Mouse (Mus musculus) ES-CJ7 (cell line): ENCODE measurements around the gene Emid1.
"Not testable (repeated sequence)": the region's sequence is repeated elsewhere in the genome, so short reads cannot be mapped to it uniquely, and the experiment has no call there.

Source experiments
- DNase-seq: peaks from one replicate; pipeline ENCODE4 v3.0.0; 2011; ENCODE audit warnings: low read depth, low spot score

The Emid1 gene

GRCm38 (mm10) chr11:5103986-5104509, 48.0 kb downstream of the Emid1 start:
- no peak for DNase-seq

DNA sequence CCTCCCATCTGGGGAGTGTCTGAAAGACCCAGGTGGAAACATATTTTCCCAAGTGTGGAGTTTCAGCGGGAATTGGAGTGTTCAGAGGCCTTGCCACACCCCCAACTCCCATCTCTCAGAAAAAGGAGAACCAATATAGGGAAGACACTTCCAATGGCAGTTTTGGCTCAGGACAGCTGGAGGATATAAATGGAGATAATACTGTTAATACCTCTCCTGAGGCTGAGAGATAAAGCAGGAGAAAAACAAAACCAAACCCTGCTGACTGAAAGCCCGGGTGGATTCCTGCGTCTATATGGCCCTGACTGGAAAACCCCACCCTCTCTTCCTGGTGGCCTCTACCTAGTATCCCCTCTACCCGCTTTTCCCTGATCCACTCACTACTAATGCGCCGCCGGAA, 49.7 kb downstream of the Emid1 start:
- DNase-seq = no peak

DNA sequence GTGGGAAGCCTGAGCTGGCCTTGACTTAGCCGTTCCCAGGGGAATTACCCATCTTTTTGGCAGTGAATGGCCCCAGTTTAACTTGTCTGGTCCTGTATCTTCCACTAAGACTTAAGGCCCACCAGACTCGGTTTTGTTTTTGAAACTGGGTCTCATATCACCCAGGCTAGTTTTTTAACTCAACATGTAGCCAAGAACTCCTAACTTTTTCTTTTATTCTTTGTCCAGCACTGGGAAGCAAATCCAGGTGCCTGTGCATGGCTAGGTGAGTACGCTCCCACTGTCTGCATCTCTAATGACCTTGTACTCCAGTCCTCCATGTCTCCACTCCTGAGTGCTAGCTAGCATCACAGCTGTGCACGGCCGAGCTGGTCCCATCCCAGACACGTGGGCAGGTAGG, 50.4 kb downstream of the Emid1 start:
- no peak for DNase-seq

DNA sequence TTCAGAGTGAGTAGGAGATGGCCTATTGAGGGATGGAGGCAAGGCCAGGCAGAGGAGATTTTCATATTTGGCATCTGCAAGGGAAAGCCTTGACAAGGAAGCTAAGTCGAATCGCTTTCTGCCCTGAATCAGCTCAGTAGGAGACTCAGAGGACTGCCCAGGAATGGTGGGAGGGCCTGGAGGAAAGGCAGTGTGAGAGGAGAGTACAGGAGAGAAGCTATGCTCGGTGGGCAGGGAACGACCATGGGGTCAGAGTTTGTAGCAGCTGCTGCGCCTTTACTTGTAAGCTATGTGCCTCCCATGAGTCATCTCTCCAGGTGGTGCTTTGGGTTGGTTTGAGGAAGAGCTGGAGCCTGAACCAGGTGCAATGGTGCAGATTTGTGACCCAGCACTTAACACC, 51.3 kb downstream of the Emid1 start:
- DNase-seq = peak; percentile 40

DNA sequence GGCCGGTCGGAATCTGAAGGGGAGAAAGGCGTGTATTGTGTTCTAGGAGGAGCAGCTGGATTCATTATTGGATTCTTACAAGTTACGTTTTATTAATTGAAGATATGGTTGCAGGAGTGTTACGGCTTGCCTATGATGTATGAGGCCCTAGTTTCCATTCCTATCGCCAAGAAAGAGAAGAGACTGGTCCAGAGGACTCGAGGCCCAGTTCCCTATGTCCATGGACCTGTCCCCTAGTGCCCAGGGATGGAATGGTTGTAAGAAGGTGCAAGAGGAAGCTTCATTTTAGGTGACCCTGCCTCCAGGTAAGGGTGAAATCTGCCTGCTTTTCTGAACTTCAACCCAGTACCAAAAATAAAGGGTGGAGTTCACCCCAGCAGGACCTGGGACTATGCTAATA, 51.8 kb downstream of the Emid1 start:
- peak; percentile 41 for DNase-seq

- peak; percentile 87 for DNase-seq
Measured at GRCm38 (mm10) chr11:5099576-5100183, 52.4 kb downstream of the Emid1 start.

DNA sequence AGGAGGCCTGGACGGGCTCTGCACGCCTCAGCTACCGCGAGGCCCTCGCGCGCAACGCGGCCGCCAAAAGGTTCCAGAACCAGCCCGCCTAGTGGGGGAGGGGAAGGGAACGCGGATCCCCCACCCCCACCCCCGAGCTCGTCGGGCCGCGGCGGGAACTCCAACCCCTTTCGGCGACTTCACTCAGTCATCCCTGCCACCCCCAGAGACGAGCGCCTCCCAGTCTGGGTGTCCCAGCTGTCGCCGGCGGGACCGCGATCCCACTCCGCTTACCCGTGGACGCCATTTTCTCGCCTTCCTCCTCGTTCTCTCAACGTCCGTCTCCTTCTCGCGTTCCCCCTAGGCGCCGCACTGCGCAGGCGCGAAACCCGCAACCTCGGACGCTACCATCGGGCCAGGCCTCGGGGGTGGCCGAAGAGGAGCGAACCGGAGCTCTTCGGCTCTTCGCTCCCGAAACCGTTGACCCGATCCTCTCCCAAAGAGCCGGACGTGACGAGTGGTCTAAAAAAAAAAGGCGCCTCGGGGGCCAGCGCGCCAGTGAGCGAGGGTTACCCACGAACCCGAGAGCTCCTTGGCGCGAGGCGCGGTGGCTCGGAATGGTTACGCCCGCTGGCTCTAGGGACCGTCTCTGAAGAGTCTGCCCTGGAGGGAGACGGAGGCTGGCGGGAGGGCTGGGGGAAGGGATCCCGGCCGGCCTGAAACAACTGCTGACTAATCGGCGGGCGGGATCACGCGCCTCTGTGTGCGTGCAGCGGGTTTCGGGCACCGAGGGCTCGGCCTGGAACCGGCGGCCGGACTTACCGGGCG, 53.1 kb downstream of the Emid1 start, which contains the start of the genes Rhbdd3 and Ewsr1:
TSS of gene Rhbdd3 (plus strand) at position 191 of the 807 bp plus-strand sequence.
TSS of gene Ewsr1 (minus strand) at position 531 of the 807 bp plus-strand sequence.
- DNase-seq = peak; percentile 94

DNA sequence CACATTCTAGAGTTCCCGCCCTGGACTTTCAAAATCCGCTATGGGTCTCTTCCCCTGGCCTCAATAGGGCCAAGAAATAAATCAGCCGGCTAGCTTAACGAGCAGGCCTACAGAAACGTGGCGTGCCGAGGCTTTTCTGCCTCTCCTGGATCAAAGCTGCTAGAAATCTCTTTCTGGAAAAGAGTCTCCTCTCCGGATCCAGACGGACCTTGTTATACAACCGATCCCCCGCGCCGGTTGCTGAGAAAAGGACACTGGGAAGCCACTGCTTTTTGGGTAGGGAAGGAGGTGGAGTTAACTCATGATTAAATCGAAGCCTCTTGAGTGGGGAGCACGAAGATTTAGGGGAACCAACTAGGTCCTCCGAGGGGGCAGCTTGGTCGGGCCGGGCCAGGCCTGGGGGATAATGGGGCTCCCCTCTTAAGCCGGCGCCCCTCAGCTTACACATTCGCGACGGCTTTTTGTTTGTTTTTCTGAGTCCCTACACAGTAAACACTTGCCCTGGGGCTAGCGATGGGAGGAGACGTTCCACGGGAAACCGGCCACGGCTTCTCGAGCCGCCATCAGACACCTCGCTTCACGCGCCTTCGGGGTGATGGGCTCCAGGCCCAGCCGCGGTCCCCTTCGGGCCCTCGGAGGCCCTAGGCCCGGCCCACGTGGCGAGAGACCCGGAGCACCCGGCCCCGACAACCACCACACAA, 53.9 kb downstream of the Emid1 start:
- peak; percentile 49 for DNase-seq

- no peak for DNase-seq
Measured at GRCm38 (mm10) chr11:5096480-5097020, 55.5 kb downstream of the Emid1 start.

DNA sequence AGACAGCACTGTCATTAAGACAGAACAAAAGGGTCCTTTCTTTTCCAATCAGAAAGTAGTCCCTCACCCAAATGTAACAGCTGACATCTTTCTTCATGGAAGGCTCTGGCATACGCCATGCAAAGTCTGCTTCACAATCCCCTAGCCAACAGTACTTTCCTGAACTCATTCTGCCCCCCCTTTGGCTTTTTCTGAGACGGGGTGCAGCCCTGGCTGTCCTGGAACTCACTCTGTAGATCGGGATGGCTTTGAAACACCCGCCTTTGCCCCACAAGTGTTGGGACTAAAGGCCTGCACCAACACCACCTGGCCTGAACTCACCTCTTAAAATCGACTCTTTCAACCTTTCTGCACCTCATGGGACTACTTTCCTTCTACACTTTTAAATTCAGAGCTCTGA, 56.2 kb downstream of the Emid1 start:
- DNase-seq = no peak

DNA sequence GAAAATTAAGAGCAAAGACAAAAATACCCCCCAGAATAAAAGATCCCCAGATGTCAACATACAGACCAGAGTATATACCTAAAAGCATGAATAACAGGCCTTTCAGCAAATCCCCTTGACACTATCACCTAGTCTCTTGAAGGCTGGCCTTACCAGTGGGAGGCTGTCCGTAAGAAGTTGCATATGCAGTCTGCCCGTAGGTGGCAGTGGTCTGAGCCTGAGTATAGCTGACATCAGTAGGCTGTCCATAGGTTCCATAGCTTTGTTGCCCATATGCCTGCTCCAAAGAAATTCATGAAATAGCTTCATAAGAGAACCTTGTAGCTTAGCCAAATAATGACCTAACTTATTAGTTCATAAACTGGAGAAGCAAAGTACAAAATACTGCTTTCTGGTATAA, 60.4 kb downstream of the Emid1 start:
- DNase-seq = peak; percentile 75

DNA sequence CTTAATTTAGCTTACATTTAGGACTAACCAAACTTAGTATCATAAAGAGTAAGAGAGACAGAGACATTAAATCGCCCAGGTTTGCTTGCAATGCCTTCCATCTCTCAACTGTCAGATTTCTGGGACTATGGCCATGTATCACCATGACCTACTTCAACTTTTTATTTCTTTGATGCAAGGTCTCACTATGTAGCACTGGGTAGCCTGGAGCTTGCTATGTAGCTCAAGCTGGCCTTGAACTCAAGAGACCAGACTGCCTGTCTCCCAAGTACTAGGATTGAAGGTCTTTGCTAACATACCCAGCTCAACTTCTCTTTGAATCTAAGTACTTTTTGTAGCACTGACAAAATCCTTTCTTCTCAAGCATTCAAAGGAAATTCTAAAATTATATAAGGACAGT, 62.9 kb downstream of the Emid1 start:
- DNase-seq = no peak

DNA sequence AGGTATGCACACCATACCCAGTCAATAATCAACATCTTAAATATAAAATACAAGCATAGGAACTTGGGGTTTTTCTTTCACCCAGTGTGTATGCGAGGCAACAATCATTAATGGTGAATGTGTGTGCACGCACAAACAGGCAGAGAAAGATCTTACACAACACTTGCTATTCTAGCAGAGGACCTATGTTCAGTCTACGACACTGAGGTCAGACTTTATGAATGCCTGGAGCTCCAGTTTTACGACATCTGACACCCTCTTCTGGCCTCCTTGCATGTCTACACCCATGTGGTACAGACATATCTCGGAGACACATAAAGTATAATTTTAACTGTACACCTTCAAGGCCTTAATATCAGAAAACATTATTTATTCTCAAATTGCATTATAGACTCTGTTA, 75.2 kb downstream of the Emid1 start:
- not testable (repeated sequence) for DNase-seq

GRCm38 (mm10) chr11:5075760-5076159, 76.3 kb downstream of the Emid1 start:
- no peak for DNase-seq

- peak; percentile 64 for DNase-seq
Measured at GRCm38 (mm10) chr11:5074882-5075281, 77.2 kb downstream of the Emid1 start.

GRCm38 (mm10) chr11:5068126-5068971, 83.7 kb downstream of the Emid1 start:
- no peak for DNase-seq

DNA sequence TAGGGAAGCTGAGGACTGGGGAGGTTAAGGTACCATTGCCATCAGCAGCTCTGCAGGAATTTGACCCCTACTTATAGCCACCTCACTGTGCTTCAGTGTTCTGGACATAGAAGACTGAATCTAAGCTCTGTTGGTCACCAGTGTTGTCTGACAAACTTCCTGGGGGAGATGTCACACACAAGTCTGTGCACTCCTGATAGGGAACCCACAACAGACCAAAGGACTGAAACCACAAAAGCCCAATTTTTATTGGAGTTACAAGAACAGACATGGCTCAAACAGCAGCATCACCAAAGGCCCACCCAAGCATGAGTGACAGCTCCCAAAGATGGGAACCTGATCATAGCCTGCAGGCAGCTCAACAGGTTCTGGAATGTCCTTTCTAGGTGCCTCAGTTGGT, 85.0 kb downstream of the Emid1 start:
- DNase-seq = no peak

- DNase-seq = peak; percentile 94
Measured at GRCm38 (mm10) chr11:5065056-5065821, 86.8 kb downstream of the Emid1 start, which contains the start of gene Gas2l1. Gene Gas2l1 (minus strand): TSS chr11:5065327.

- no peak for DNase-seq
Measured at GRCm38 (mm10) chr11:5064282-5065055, 87.6 kb downstream of the Emid1 start.
